Mouse (Mus musculus) G1E-ER4 (cell line): ENCODE data around the gene Hdac9. TPM values are rescaled to one million over a fixed set of nuclear protein-coding genes. Genes with fewer than 3 reads are reported as not detected.

ENCODE experiments used
- GATA1 ChIP-seq: IDR thresholded peaks from one replicate; pipeline ENCODE4 v1.8.0; 2012; ENCODE audit warnings: low read length, inconsistent platforms
- polyA plus RNA-seq: library from polyadenylated mRNA; stranded (reverse); fragments of >175 nt; gene quantifications from 2 replicates; pipeline ENCODE4 v1.2.3, GENCODE M21; 2012

The Hdac9 gene
- polyA plus RNA-seq, 1 experiment: 0.14 TPM

GRCm38 (mm10) chr12:34431832-34432231 is 485.1 kb downstream of the Hdac9 start:
- no peak for TF ChIP-seq GATA1

GRCm38 (mm10) chr12:34425468-34425867 is 491.4 kb downstream of the Hdac9 start:
- no peak for TF ChIP-seq GATA1

- no peak for TF ChIP-seq GATA1
These were observed 508.8 kb downstream of the Hdac9 start for GRCm38 (mm10) chr12:34408139-34408538.

GRCm38 (mm10) chr12:34407143-34407542 is 509.8 kb downstream of the Hdac9 start:
- TF ChIP-seq GATA1: no peak

- no peak for TF ChIP-seq GATA1
These were observed 514.8 kb downstream of the Hdac9 start for GRCm38 (mm10) chr12:34402065-34402464.

GRCm38 (mm10) chr12:34398611-34399010 is 518.3 kb downstream of the Hdac9 start:
- TF ChIP-seq GATA1: no peak

- TF ChIP-seq GATA1: no peak
These were observed 522.6 kb downstream of the Hdac9 start for GRCm38 (mm10) chr12:34394342-34394741.

GRCm38 (mm10) chr12:34379681-34380080 is 537.2 kb downstream of the Hdac9 start:
- no peak for TF ChIP-seq GATA1

GRCm38 (mm10) chr12:34378637-34379036 is 538.3 kb downstream of the Hdac9 start:
- no peak for TF ChIP-seq GATA1

- no peak for TF ChIP-seq GATA1
These were observed 565.0 kb downstream of the Hdac9 start for GRCm38 (mm10) chr12:34351906-34352305.

GRCm38 (mm10) chr12:34347529-34347928 is 569.4 kb downstream of the Hdac9 start:
- TF ChIP-seq GATA1: no peak

GRCm38 (mm10) chr12:34342761-34343160 is 574.1 kb downstream of the Hdac9 start:
- no peak for TF ChIP-seq GATA1

GRCm38 (mm10) chr12:34338886-34339285 is 578.0 kb downstream of the Hdac9 start:
- no peak for TF ChIP-seq GATA1

GRCm38 (mm10) chr12:34334455-34335084 is 582.3 kb downstream of the Hdac9 start:
- no peak for TF ChIP-seq GATA1

- no peak for TF ChIP-seq GATA1
These were observed 584.0 kb downstream of the Hdac9 start for GRCm38 (mm10) chr12:34332884-34333283.

GRCm38 (mm10) chr12:34327111-34327510 is 589.8 kb downstream of the Hdac9 start:
- no peak for TF ChIP-seq GATA1

GRCm38 (mm10) chr12:34312113-34312719 is 604.7 kb downstream of the Hdac9 start:
- no peak for TF ChIP-seq GATA1
